Mouse (Mus musculus) E14TG2a.4 (cell line): Measurements from ENCODE around the gene Prkcd.
A peak's percentile ranks its signal among the peaks of the same experiment; 100 is the strongest.

Experiments used
- H3K27me3 ChIP-seq: 2 replicates; pipeline ENCODE4 v1.6.1; 2014; ENCODE audit warnings: low read length, control low read depth; ENCODE audit not compliant: insufficient read depth
- H3K36me3 ChIP-seq: 2 replicates; pipeline ENCODE4 v1.6.1; 2014; ENCODE audit warnings: low read length, control low read depth; ENCODE audit not compliant: insufficient read depth
- H3K4me1 ChIP-seq: replicated peaks from 2 replicates; pipeline ENCODE4 v1.6.1; 2014; ENCODE audit warnings: low read depth, low read length, control low read depth
- H3K4me3 ChIP-seq: replicated peaks from 2 replicates; pipeline ENCODE4 v1.5.1; 2014; ENCODE audit warnings: mild to moderate bottlenecking, low read length
- H3K9me3 ChIP-seq: 2 replicates; pipeline ENCODE4 v1.6.1; 2014; ENCODE audit warnings: low read length, control low read depth
- CTCF ChIP-seq: conservative IDR thresholded peaks from 2 replicates; pipeline ENCODE4 v1.5.1; 2014; ENCODE audit warnings: low read length
- NANOG ChIP-seq: IDR thresholded peaks from 2 replicates; pipeline ENCODE4 v1.6.1; 2014; ENCODE audit warnings: borderline replicate concordance, low read length, mixed read lengths
- POU5F1 ChIP-seq: IDR thresholded peaks from 2 replicates; pipeline ENCODE4 v1.6.1; 2014; ENCODE audit warnings: low read length, borderline replicate concordance

Prkcd gene

GRCm38 (mm10) chr14:30566317-30566716, 59.7 kb downstream of the Prkcd start:
- peaks cover 95% of the 10 kb centered on the region for H3K36me3 ChIP-seq
- TF ChIP-seq POU5F1 (no peak), NANOG (no peak), CTCF (no peak)
- H3K27me3 ChIP-seq = no peaks in the 10 kb centered on the region
- H3K4me1 ChIP-seq = peaks cover 73% of the 10 kb centered on the region
- no peaks in the 10 kb centered on the region for H3K9me3 ChIP-seq
- no peak overlapping the region for H3K4me3 ChIP-seq

GRCm38 (mm10) chr14:30564451-30564850, 61.6 kb downstream of the Prkcd start:
- TF ChIP-seq POU5F1 (no peak), CTCF (no peak), NANOG (no peak)
- peak overlapping the region; percentile 27 for H3K4me3 ChIP-seq
- no peaks in the 10 kb centered on the region for H3K9me3 ChIP-seq

DNA sequence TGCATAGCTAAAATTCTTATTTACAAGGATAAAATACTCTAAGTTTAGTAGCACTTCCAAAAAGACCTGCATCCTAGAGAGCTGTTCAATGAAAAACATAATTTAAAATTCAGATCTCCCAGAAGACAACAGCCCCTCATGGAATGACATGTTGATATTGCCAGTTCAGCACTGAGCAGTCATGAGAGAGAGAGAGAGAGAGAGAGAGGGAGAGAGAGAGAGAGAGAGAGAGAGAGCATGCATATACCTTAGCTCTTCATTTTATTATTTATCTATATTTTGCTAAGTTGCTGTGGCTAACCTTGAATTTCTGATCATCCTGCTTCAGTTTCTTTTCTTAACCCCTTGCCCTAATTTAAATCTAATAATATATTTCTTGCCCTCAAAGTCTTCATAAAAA, 63.7 kb downstream of the Prkcd start:
- Histone ChIP-seq H3K4me3 (no peak overlapping the region), H3K27me3 (no peaks in the 10 kb centered on the region), H3K9me3 (no peaks in the 10 kb centered on the region), H3K4me1 (peaks cover 89% of the 10 kb centered on the region), H3K36me3 (peaks cover 95% of the 10 kb centered on the region)
- no peak for TF ChIP-seq CTCF
- TF ChIP-seq POU5F1 = no peak
- no peak for TF ChIP-seq NANOG

More at GRCm38 (mm10) chr14:30564451-30564850, 61.6 kb downstream of the Prkcd start:
- H3K27me3 ChIP-seq = no peaks in the 10 kb centered on the region
- H3K4me1 ChIP-seq = peaks cover 88% of the 10 kb centered on the region
- peaks cover 95% of the 10 kb centered on the region for H3K36me3 ChIP-seq

- TF ChIP-seq NANOG (no peak), POU5F1 (no peak), CTCF (no peak)
- Histone ChIP-seq H3K36me3 (peaks cover 95% of the 10 kb centered on the region), H3K4me1 (peaks cover 89% of the 10 kb centered on the region), H3K27me3 (no peaks in the 10 kb centered on the region), H3K4me3 (no peak overlapping the region), H3K9me3 (no peaks in the 10 kb centered on the region)
These were observed 64.4 kb downstream of the Prkcd start for GRCm38 (mm10) chr14:30561470-30562187.

DNA sequence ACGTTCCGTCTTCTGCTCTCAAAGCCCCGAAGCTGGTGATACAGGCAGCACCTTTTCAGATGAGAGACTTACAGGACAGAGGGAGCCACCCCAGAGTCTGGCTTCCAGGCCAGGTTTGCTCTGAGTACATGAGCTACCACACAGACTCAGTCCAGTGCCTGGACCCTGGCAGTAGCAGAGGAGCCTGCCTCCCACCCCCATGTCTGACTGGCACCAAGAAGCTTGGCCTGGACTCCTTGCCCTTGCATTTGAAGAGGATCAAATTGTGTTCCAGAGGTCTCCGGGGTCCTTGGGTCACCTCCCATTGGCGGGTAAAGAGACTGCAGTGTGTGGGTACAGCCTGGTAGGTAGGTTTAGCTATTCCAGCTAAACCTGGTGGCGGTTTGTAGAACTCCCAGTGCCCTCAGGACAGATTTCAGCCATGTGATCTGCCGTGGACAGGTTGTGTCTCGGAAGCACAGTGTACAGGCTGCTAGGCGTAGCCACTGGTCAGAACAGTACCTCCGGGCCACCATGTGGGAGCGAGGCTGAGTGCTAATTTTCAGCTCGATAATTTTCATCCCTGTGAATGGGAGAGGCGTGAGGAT, 65.1 kb downstream of the Prkcd start:
- Histone ChIP-seq H3K36me3 (peaks cover 95% of the 10 kb centered on the region), H3K4me3 (no peak overlapping the region), H3K27me3 (no peaks in the 10 kb centered on the region), H3K9me3 (no peaks in the 10 kb centered on the region), H3K4me1 (peaks cover 91% of the 10 kb centered on the region)
- TF ChIP-seq CTCF (no peak), NANOG (no peak), POU5F1 (no peak)

DNA sequence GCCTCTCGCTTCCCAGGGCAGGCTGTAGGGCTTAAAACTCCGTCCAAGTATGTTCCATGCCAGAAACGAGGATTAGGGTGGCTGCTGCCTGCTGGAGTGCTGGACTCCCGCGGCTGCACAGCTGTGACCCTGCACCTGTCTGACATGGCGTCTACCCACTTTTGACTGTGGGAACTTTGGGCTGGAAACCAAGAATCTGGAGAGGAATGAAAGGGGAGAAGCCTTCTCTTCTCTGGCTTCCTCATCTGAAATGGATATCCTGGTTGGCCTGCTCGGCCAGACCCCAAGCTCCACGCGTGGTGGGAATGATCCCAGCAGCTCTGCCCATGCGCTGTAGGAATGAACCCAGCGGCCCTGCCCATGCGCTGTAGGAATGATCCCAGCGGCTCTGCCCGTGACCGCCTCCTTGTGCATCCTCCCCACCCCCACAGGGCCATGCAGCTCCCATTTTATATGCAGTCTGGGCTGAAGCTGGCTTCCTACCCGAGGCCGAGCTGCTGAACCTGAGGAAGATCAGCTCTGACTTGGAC, 66.6 kb downstream of the Prkcd start:
- H3K27me3 ChIP-seq = no peaks in the 10 kb centered on the region
- no peak for TF ChIP-seq NANOG
- no peak for TF ChIP-seq POU5F1
- H3K4me3 ChIP-seq = peak overlapping the region; percentile 8

GRCm38 (mm10) chr14:30557730-30558129, 68.3 kb downstream of the Prkcd start:
- Histone ChIP-seq H3K36me3 (peaks cover 97% of the 10 kb centered on the region), H3K9me3 (no peaks in the 10 kb centered on the region), H3K4me1 (peaks cover 83% of the 10 kb centered on the region), H3K4me3 (no peak overlapping the region), H3K27me3 (no peaks in the 10 kb centered on the region)
- TF ChIP-seq NANOG = no peak
- TF ChIP-seq POU5F1 = no peak
- no peak for TF ChIP-seq CTCF

More for the DNA sequence above, 66.6 kb downstream of the Prkcd start:
- H3K4me1 ChIP-seq = peaks cover 85% of the 10 kb centered on the region
- H3K9me3 ChIP-seq = no peaks in the 10 kb centered on the region
- H3K36me3 ChIP-seq = peaks cover 95% of the 10 kb centered on the region

GRCm38 (mm10) chr14:30556651-30557050, 69.4 kb downstream of the Prkcd start:
- H3K36me3 ChIP-seq = peaks cover 95% of the 10 kb centered on the region
- no peaks in the 10 kb centered on the region for H3K27me3 ChIP-seq
- H3K9me3 ChIP-seq = no peaks in the 10 kb centered on the region
- TF ChIP-seq POU5F1 (no peak), NANOG (no peak)
- H3K4me1 ChIP-seq = peaks cover 90% of the 10 kb centered on the region
- H3K4me3 ChIP-seq = no peak overlapping the region

GRCm38 (mm10) chr14:30553185-30553584, 72.8 kb downstream of the Prkcd start:
- Histone ChIP-seq H3K36me3 (peaks cover 76% of the 10 kb centered on the region), H3K9me3 (no peaks in the 10 kb centered on the region), H3K27me3 (no peaks in the 10 kb centered on the region), H3K4me1 (peaks cover 82% of the 10 kb centered on the region), H3K4me3 (no peak overlapping the region)
- no peak for TF ChIP-seq CTCF
- TF ChIP-seq NANOG = no peak
- no peak for TF ChIP-seq POU5F1
